Mouse (Mus musculus) lung, postnatal 0 days (tissue): ENCODE data around the gene Nelfcd.

Source experiments
- CTCF ChIP-seq: IDR thresholded peaks from 2 replicates; pipeline ENCODE4 v1.5.1; 2016; ENCODE audit warnings: antibody characterized with exemption, mild to moderate bottlenecking
- EP300 ChIP-seq: IDR thresholded peaks from 2 replicates; pipeline ENCODE4 v1.6.1; 2016; ENCODE audit warnings: antibody characterized with exemption, mild to moderate bottlenecking, control low read depth

- TF ChIP-seq CTCF: no peak
- no peak for TF ChIP-seq EP300
Measured at GRCm38 (mm10) chr2:174400396-174400795, 15.2 kb upstream of the Nelfcd start.
